Mouse (Mus musculus) midbrain, embryonic 12.5 days (tissue): Measurements from ENCODE around the gene Tifab. TPM values are rescaled to one million over a fixed set of nuclear protein-coding genes. Genes with fewer than 3 reads are reported as not detected.

Source experiments
- ATAC-seq: fragments of 200-750 bp; cut with Nextera tagmentation; 2 replicates; pipeline ENCODE4 v1.8.0; 2017; ENCODE audit warnings: low read depth, moderate TSS enrichment, moderate library complexity; ENCODE audit not compliant: low FRiP score
- H3K27ac ChIP-seq: fragments of 300-500 bp; sonication (generic); replicated peaks from 2 replicates; pipeline ENCODE4 v1.5.1; 2016; ENCODE audit warnings: mild to moderate bottlenecking
- H3K27me3 ChIP-seq: fragments of 300-500 bp; sonication (generic); 2 replicates; pipeline ENCODE4 v1.6.1; 2016; ENCODE audit warnings: mild to moderate bottlenecking
- H3K36me3 ChIP-seq: fragments of 300-500 bp; sonication (generic); 2 replicates; pipeline ENCODE4 v1.6.1; 2016
- H3K4me1 ChIP-seq: fragments of 300-500 bp; sonication (generic); 2 replicates; pipeline ENCODE4 v1.6.1; 2016
- H3K4me2 ChIP-seq: fragments of 300-500 bp; sonication (generic); replicated peaks from 2 replicates; pipeline ENCODE4 v1.6.1; 2016; ENCODE audit warnings: mild to moderate bottlenecking, moderate library complexity
- H3K4me3 ChIP-seq: fragments of 300-500 bp; sonication (generic); 2 replicates; pipeline ENCODE4 v1.5.1; 2016; ENCODE audit warnings: mild to moderate bottlenecking
- H3K9ac ChIP-seq: fragments of 300-500 bp; sonication (generic); replicated peaks from 2 replicates; pipeline ENCODE4 v1.6.1; 2016; ENCODE audit warnings: mild to moderate bottlenecking, moderate library complexity
- H3K9me3 ChIP-seq: fragments of 300-500 bp; sonication (generic); 2 replicates; pipeline ENCODE4 v1.6.1; 2016; ENCODE audit warnings: mild to moderate bottlenecking
- WGBS: fragments of 180-500 bp; shearing (Covaris S2); methylation state at CpG from one replicate; pipeline ENCODE4 v1.1.7; 2016; 5-methylcytosine and 5-hydroxymethylcytosine counted together
- polyA plus RNA-seq: library from polyadenylated mRNA; unstranded; fragments of >200 nt; fragmentation: Nextera tagmentation; extraction: Ambion mirVana; gene quantifications from 2 replicates; pipeline ENCODE4 v1.2.1, GENCODE M21; 2016

Tifab gene
- polyA plus RNA-seq, 1 experiment from 2014 or later = 1.1 TPM

DNA sequence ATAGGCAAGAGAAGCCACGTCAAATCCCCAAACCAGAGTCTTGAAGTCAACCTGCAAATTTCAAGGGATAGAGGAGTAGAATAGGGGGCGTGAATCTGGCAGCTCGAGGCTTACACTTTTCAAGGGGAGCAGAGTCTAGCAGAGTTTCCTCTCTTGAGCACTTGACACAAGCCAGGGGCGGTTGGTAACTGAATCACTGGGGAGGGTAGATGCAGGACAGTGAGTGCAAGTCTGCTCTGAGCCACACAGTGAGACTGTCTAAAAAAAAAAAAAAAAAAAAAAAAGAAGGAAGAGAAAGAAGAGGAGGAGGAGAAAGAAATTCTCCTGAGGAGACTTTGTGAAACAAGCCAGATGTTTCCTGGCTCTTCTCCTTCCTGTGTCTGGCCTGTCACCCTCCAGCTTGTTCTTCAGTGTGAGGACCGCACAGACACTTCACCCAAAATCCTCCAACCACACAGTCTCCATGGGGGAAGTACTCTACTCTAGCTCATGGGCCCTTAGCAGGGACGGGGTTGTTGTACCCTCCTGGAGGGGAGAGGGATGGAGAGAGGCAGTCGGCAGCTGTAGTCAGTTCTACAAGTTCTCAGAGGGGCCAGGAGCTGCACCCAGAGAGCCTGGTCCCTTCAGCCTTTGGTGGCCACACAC, 5.7 kb downstream of the Tifab start:
- Histone ChIP-seq H3K36me3 (no peaks in the 10 kb centered on the region), H3K4me1 (peaks cover 8% of the 10 kb centered on the region; the same call in 1 of the 2 replicates), H3K4me2 (no peak overlapping the region), H3K9me3 (no peaks in the 10 kb centered on the region), H3K4me3 (no peak overlapping the region), H3K27ac (no peak overlapping the region), H3K9ac (no peak overlapping the region), H3K27me3 (peaks cover 9% of the 10 kb centered on the region; the same call in 1 of the 2 replicates)
- ATAC-seq = no peak
- WGBS = 73% methylated on average over 7 of the region's 7 CpGs

DNA sequence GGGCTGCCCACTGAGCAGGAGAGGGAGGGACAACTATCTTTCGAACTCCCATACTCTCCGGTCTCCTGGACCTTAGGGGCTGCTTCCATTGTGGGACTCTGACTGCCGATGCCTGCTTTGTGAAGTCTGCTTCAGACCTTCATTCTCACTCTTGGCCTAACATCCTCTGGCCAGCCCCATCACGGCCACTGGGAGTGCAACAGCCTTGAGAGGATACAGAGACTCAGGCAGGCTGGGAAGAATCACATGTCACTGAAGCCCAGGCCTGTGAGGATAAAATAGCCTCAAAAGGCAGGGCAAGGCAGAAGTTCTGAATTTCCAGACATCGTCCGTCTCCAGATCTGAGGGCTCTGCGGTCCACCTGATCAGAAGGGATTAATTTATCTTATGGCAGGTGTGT, 6.6 kb downstream of the Tifab start:
- ATAC-seq = no peak
- WGBS = 90% methylated on average over 7 of the region's 7 CpGs

DNA sequence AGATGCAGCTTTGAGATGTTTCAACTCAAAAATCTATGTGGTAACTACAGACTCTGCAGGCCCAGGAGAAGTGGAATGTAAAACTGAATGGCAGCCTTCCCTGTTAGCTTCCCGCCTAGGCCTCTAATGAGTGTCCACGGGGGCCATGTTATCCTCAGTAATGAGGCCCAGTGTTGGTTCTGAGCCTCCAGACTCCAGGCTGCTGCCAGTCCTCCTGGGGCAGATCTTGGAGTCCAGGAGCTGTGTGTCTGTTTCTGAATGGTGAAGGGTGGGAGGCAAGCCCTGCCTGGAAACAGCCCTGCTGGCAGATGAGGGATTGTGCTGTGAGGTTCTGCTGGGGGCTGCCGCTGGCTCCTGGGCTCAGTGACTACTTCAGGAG, 10.3 kb downstream of the Tifab start:
- Histone ChIP-seq H3K27ac (peak overlapping the region; percentile 69), H3K27me3 (0 out of 2 replicates have a peak, but pooled peaks cover 9% of the 10 kb centered on the region), H3K4me1 (peaks cover 12% of the 10 kb centered on the region; the same call in 1 of the 2 replicates), H3K4me3 (no peak overlapping the region), H3K36me3 (no peaks in the 10 kb centered on the region), H3K9me3 (no peaks in the 10 kb centered on the region), H3K9ac (no peak overlapping the region), H3K4me2 (no peak overlapping the region)
- peak; percentile 56; the same call in 1 of the 2 replicates for ATAC-seq
- WGBS = 51% methylated on average over 3 of the region's 3 CpGs

More for the DNA sequence above, 6.6 kb downstream of the Tifab start:
- H3K4me2 ChIP-seq = no peak overlapping the region
- H3K4me1 ChIP-seq = peaks cover 12% of the 10 kb centered on the region; the same call in 1 of the 2 replicates
- peaks cover 9% of the 10 kb centered on the region; the same call in 1 of the 2 replicates for H3K27me3 ChIP-seq
- no peaks in the 10 kb centered on the region for H3K36me3 ChIP-seq
- H3K27ac ChIP-seq = no peak overlapping the region
- no peak overlapping the region for H3K4me3 ChIP-seq
- no peak overlapping the region for H3K9ac ChIP-seq
- no peaks in the 10 kb centered on the region for H3K9me3 ChIP-seq

DNA sequence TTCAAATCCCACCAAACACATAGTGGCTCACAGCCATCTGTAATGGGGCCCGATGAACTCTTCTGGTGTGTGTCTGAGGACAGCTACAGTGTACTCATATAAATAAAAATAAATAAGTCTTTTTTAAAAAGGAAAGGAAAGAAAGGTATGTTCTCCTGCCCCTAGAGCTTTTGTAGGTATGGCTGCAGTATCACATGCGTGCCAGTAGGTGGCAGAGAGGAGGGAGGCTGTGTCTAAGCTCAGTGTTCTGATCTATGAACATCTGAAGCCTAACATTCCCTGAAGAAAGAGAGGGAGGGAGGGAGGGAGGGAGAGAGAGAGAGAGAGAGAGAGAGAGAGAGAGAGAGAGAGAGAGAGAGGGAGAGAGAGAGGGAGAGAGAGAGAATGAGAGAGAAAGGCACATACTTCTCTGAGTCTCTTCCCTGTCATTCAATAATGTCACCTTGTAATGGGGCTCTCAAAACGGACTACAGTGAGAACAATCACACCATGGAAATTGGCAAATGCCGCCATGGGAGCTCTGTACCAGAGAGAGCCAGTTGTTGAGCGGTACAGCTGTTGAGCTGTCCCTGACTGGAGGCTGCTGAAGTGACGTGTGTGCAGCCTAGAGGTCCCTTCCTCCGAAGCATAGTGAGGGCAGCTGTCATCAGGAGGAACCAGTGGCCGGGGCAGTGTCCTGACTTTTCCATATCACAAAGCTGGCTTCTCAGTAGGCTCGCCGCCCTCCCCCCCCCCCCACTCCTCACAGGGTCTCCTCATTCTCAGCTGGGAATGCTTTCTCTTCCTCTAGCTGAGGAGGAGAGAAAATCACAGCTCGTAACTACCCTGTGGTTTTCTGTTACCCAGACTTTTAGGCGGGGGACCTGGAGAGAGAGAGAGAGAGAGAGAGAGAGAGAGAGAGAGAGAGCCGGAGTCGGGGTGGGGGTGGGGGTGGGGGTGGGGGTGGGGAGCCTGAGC, 11.0 kb downstream of the Tifab start:
- H3K9me3 ChIP-seq = no peaks in the 10 kb centered on the region
- H3K4me1 ChIP-seq = peaks cover 12% of the 10 kb centered on the region; the same call in 1 of the 2 replicates
- no peaks in the 10 kb centered on the region for H3K36me3 ChIP-seq
- 44% methylated on average over 13 of the region's 14 CpGs for WGBS
- H3K4me2 ChIP-seq = 0 out of 2 replicates have a peak overlapping the region, but pooled peaks have one; percentile 15
- H3K9ac ChIP-seq = no peak overlapping the region
- peak overlapping the region; percentile 69 for H3K27ac ChIP-seq
- peak; percentile 30; the same call in 1 of the 2 replicates for ATAC-seq
- H3K27me3 ChIP-seq = 0 out of 2 replicates have a peak, but pooled peaks cover 9% of the 10 kb centered on the region
- H3K4me3 ChIP-seq = no peak overlapping the region

DNA sequence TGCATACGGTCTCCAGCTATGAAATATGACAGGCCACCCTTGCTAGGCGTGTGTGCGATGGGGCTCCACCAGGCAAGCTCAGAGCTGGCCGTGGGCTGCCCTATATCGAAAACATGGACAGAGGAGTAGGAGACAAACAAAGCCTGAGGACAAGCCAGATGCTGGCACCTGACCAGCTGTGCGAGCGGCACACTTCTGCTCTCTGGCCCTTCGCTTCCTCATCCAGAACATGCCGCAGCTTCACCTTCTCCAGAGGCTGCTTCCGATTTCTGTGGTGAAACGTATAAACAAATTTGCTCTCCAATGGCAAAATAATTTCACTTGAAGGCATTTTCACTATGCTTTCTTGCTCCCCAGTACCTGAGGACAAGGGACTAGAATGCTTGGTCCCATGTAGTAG, 13.1 kb downstream of the Tifab start:
- 95% methylated on average over 11 of the region's 11 CpGs for WGBS
- no peak overlapping the region for H3K27ac ChIP-seq
- ATAC-seq = no peak

DNA sequence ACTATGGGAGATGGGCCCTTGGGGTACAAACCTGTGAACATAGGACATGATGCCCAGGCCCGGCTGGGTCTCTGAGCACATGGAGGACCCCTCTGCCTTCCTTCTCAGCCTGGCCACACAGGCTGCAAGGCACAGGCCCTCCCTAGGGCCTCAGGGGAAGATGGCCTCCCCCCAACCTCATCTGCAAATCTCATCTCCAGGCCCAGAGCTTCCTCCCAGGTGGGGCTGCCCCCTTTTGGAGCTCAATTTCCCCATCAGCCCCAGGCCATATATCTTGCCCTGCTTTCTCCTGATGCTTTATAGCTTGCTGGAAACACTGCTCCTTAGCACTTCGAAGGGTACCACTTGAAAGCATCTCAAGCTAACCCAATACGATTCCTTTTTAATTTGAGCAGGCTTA, 14.3 kb downstream of the Tifab start:
- Histone ChIP-seq H3K36me3 (no peaks in the 10 kb centered on the region), H3K27me3 (no peaks in the 10 kb centered on the region), H3K9me3 (no peaks in the 10 kb centered on the region), H3K4me3 (no peak overlapping the region), H3K27ac (no peak overlapping the region), H3K4me2 (no peak overlapping the region), H3K9ac (no peak overlapping the region), H3K4me1 (peaks cover 14% of the 10 kb centered on the region; the same call in 1 of the 2 replicates)
- no peak for ATAC-seq
- WGBS = 88% methylated on average over 3 of the region's 3 CpGs

More for the DNA sequence above, 13.1 kb downstream of the Tifab start:
- H3K9ac ChIP-seq = no peak overlapping the region
- no peak overlapping the region for H3K4me2 ChIP-seq
- peaks cover 12% of the 10 kb centered on the region; the same call in 1 of the 2 replicates for H3K4me1 ChIP-seq
- no peaks in the 10 kb centered on the region for H3K36me3 ChIP-seq
- H3K9me3 ChIP-seq = no peaks in the 10 kb centered on the region
- H3K27me3 ChIP-seq = 0 out of 2 replicates have a peak, but pooled peaks cover 3% of the 10 kb centered on the region
- H3K4me3 ChIP-seq = no peak overlapping the region

DNA sequence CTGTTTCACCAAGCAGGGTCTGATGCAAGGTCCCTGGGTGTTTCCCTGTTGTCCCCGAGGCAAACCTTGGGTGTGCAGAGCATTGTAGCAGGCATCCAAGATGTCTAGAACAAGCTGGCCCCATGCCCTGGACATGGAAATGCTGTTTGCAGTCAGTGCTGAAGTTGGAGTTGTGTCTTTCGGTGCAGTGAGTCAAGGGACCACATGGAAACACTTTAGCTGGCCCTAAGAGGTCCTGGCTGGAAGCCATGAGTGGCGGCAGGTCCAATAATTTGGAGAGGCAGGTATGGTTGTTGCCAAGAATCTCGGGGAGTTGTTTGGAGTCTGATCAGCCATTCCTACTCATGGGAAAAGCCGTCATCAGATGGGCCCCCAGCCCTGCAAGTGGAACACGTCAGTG, 14.9 kb downstream of the Tifab start:
- H3K27me3 ChIP-seq = no peaks in the 10 kb centered on the region
- no peaks in the 10 kb centered on the region for H3K9me3 ChIP-seq
- WGBS = 85% methylated on average over 6 of the region's 6 CpGs
- H3K4me1 ChIP-seq = peaks cover 14% of the 10 kb centered on the region; the same call in 1 of the 2 replicates
- no peak overlapping the region for H3K27ac ChIP-seq
- H3K36me3 ChIP-seq = no peaks in the 10 kb centered on the region
- no peak overlapping the region for H3K9ac ChIP-seq
- H3K4me3 ChIP-seq = no peak overlapping the region
- H3K4me2 ChIP-seq = no peak overlapping the region
- no peak for ATAC-seq

DNA sequence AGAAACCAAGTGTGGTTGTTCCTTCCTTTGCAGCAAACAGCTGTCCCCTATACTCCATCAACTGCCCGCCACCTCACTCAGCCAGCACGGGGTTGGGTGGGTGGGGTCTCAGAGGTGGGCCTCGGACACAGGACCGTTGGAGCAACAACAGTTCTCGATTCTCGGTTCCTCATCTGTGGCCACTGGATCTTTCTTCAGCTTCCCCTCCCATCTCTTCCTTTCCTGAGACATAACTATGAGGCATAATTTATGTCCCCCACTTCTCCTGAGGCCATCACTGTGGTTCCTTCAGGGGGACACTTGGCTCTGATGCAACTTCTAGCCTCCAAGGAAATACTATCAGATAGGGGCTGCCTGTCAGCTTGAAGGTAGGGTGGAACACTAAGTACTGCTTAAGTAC, 15.8 kb downstream of the Tifab start:
- no peak overlapping the region for H3K4me2 ChIP-seq
- 0 out of 2 replicates have a peak, but pooled peaks cover 3% of the 10 kb centered on the region for H3K27me3 ChIP-seq
- no peak overlapping the region for H3K4me3 ChIP-seq
- no peaks in the 10 kb centered on the region for H3K9me3 ChIP-seq
- no peaks in the 10 kb centered on the region for H3K36me3 ChIP-seq
- peaks cover 5% of the 10 kb centered on the region; the same call in 1 of the 2 replicates for H3K4me1 ChIP-seq
- H3K27ac ChIP-seq = no peak overlapping the region
- ATAC-seq = no peak
- 87% methylated on average over 6 of the region's 6 CpGs for WGBS
- H3K9ac ChIP-seq = no peak overlapping the region

DNA sequence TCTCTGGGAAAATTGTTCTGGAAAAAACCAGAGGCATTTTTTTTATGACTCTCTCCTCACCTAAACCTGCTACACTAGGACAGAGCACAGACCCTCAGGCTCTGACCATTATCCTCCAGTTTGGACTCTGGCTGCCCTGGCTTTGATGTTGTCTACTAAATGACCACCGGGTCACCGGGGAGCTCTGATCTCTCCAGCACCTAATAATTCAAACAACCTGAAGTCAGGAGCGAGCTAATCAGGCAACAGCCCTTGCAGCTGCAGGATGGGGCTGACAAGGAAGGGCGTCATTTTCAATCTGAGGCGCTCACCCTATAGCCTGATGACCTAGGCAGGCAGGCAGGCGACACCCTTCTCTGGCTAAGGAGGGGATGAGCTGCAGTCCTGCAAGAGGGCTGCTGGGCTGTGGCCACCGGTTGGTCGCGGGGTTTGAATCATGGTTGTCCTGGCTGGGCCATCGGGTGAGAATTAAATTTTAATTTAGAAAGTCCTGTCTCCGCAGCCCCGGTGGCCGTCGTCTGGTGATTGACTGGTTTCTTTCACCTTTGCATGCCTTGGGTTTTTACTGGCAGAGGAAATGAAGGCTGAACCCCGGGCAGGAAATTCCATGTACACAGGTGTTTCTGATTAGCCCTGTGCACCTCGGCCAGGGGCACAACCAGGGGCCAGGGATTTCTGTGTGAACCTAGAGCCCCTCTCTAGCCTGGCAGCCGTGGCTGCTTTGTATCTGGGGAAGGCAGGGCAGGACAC, 18.9 kb downstream of the Tifab start:
- H3K4me3 ChIP-seq = no peak overlapping the region
- 0 out of 2 replicates have a peak, but pooled peaks cover 2% of the 10 kb centered on the region for H3K4me1 ChIP-seq
- H3K4me2 ChIP-seq = no peak overlapping the region
- H3K27me3 ChIP-seq = 0 out of 2 replicates have a peak, but pooled peaks cover 3% of the 10 kb centered on the region
- H3K27ac ChIP-seq = 0 out of 2 replicates have a peak overlapping the region, but pooled peaks have one; percentile 39
- 62% methylated on average over 17 of the region's 17 CpGs for WGBS
- no peaks in the 10 kb centered on the region for H3K9me3 ChIP-seq
- ATAC-seq = no peak
- H3K36me3 ChIP-seq = no peaks in the 10 kb centered on the region
- H3K9ac ChIP-seq = no peak overlapping the region

DNA sequence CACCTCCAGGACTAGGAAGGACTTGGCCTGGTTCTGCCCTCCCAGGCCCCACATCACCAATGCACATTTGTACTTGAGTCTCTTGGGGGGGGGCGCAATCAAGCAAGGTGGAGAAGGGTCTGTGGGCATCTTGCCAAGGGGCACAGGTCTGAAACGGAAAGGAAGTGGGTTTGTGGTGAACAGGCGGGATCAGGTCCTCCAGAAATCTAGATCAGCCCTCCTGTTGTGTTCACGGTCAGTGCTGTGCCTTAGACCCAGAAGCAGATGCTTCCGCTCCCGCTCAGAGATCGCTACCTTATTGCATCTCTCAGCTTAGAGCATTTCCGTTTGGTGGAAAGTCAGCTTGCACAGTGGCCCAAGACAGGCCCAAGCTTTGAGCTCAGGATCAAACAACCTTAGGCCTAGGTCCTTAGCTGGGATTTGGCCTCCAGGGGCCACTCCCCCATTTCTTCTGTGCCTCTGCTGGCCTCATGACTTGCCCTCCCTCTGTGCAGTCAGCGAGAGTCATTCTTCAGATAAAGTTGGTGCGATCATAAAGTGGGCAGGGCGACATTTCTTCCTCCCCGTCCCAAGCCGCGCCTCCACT, 19.6 kb downstream of the Tifab start:
- H3K9ac ChIP-seq = no peak overlapping the region
- WGBS = 76% methylated on average over 14 of the region's 14 CpGs
- H3K4me2 ChIP-seq = no peak overlapping the region
- no peak for ATAC-seq
- H3K27ac ChIP-seq = no peak overlapping the region
- no peaks in the 10 kb centered on the region for H3K36me3 ChIP-seq
- 0 out of 2 replicates have a peak, but pooled peaks cover 3% of the 10 kb centered on the region for H3K27me3 ChIP-seq
- no peak overlapping the region for H3K4me3 ChIP-seq
- no peaks in the 10 kb centered on the region for H3K9me3 ChIP-seq
- 0 out of 2 replicates have a peak, but pooled peaks cover 2% of the 10 kb centered on the region for H3K4me1 ChIP-seq

DNA sequence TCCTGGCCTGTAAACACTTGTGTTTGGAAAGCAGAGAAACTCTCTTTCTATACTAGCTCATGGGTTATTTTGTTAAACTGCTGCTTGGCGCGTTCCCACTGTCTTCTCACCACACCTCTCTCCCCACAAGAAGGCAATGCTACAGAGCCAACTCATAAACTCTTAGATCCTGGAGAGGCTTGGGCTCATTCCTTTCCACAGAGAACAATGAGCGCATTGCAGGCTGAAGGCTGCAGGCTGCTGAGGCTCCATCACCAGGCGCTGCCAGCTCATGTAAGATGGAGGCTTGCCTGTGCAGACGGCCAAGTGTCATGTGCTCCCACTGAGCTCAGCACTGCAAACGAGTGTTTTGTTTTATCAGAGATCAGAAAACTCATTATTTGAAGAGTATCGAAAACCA, 23.0 kb downstream of the Tifab start:
- Histone ChIP-seq H3K9ac (no peak overlapping the region), H3K4me3 (no peak overlapping the region), H3K4me1 (0 out of 2 replicates have a peak, but pooled peaks cover 8% of the 10 kb centered on the region), H3K9me3 (no peaks in the 10 kb centered on the region), H3K36me3 (no peaks in the 10 kb centered on the region), H3K27ac (no peak overlapping the region), H3K27me3 (0 out of 2 replicates have a peak, but pooled peaks cover 9% of the 10 kb centered on the region), H3K4me2 (no peak overlapping the region)
- WGBS = 73% methylated on average over 7 of the region's 7 CpGs
- no peak for ATAC-seq
